Mouse (Mus musculus) limb, embryonic 14.5 days (tissue): ENCODE data around the gene Lrr1. TPM values are rescaled to one million over a fixed set of nuclear protein-coding genes. Genes with fewer than 3 reads are reported as not detected.

ENCODE experiments used
- ATAC-seq: fragments of 200-750 bp; cut with Nextera tagmentation; 2 replicates; pipeline ENCODE4 v1.8.0; 2017; ENCODE audit warnings: low read depth, moderate number of reproducible peaks, moderate TSS enrichment; ENCODE audit not compliant: low FRiP score
- DNase-seq: peaks from one replicate; pipeline ENCODE4 v3.0.0-alpha.2; 2015; ENCODE audit warnings: low spot score
- H3K27ac ChIP-seq: fragments of 300-500 bp; sonication (generic); replicated peaks from 2 replicates; pipeline ENCODE4 v1.5.1; 2014; ENCODE audit warnings: low read depth, mild to moderate bottlenecking, low read length, moderate library complexity, mixed read lengths
- H3K27me3 ChIP-seq: fragments of 300-500 bp; sonication (generic); 2 replicates; pipeline ENCODE4 v1.6.1; 2014; ENCODE audit warnings: low read length, mixed read lengths; ENCODE audit not compliant: control insufficient read depth, insufficient read depth
- H3K36me3 ChIP-seq: fragments of 300-500 bp; sonication (generic); 2 replicates; pipeline ENCODE4 v1.6.1; 2014; ENCODE audit warnings: mild to moderate bottlenecking, low read length, moderate library complexity, mixed read lengths; ENCODE audit not compliant: control insufficient read depth, insufficient read depth
- H3K4me1 ChIP-seq: fragments of 300-500 bp; sonication (generic); 2 replicates; pipeline ENCODE4 v1.6.1; 2014; ENCODE audit warnings: antibody characterized with exemption, low read length, mixed read lengths; ENCODE audit not compliant: control insufficient read depth, insufficient read depth
- H3K4me2 ChIP-seq: fragments of 300-500 bp; sonication (generic); replicated peaks from 2 replicates; pipeline ENCODE4 v1.6.1; 2014; ENCODE audit warnings: low read depth, mild to moderate bottlenecking, low read length, moderate library complexity; ENCODE audit not compliant: severe bottlenecking
- H3K4me3 ChIP-seq: fragments of 300-500 bp; sonication (generic); replicated peaks from 2 replicates; pipeline ENCODE4 v1.5.1; 2014; ENCODE audit warnings: low read length
- H3K9ac ChIP-seq: fragments of 300-500 bp; sonication (generic); 2 replicates; pipeline ENCODE4 v1.6.1; 2014; ENCODE audit warnings: mild to moderate bottlenecking, low read depth, low read length, moderate library complexity; ENCODE audit not compliant: severe bottlenecking
- H3K9me3 ChIP-seq: fragments of 300-500 bp; sonication (generic); 2 replicates; pipeline ENCODE4 v1.6.1; 2016; ENCODE audit warnings: low read length; ENCODE audit not compliant: control insufficient read depth
- POLR2A ChIP-seq: fragments of 200-500 bp; IDR thresholded peaks from 2 replicates; pipeline ENCODE4 v1.8.0; 2012; ENCODE audit warnings: inconsistent platforms, mild to moderate bottlenecking, moderate library complexity, borderline replicate concordance; ENCODE audit not compliant: insufficient read depth, insufficient read length; ENCODE audit errors: extremely low read depth
- WGBS: fragments of 180-500 bp; shearing (Covaris S2); extraction: QIAGEN DNeasy Blood & Tissue Kit; methylation state at CpG from one replicate; pipeline ENCODE4 v1.1.7; 2014; 5-methylcytosine and 5-hydroxymethylcytosine counted together
- polyA plus RNA-seq, 2 experiments: library from polyadenylated mRNA; depleted of rRNA in 1 of 2; stranded (reverse) in 1 of 2; unstranded in 1 of 2; fragments of >200 nt; fragmentation: Nextera tagmentation in 1 of 2; extraction: Ambion mirVana in 1 of 2; gene quantifications; 2 replicates each; pipeline versions ENCODE4 v1.2.1 to v1.2.3; 2012 to 2014

The Lrr1 gene
- polyA plus RNA-seq, 2 experiments: 14.1 to 19.8 TPM

- no peak for DNase-seq
- WGBS: 80% methylated on average over 7 of the region's 7 CpGs
- no peak for TF ChIP-seq POLR2A
- H3K36me3 ChIP-seq: peaks cover 49% of the 10 kb centered on the region
- ATAC-seq: no peak
- H3K4me1 ChIP-seq: peaks cover 13% of the 10 kb centered on the region
- H3K9me3 ChIP-seq: no peaks in the 10 kb centered on the region
- H3K27ac ChIP-seq: no peak overlapping the region
- H3K9ac ChIP-seq: peak overlapping the region; percentile 90
- H3K27me3 ChIP-seq: no peaks in the 10 kb centered on the region
- H3K4me2 ChIP-seq: peak overlapping the region; percentile 89
- H3K4me3 ChIP-seq: peak overlapping the region; percentile 65
Measured at GRCm38 (mm10) chr12:69185371-69185770, 16.8 kb downstream of the Lrr1 start.

GRCm38 (mm10) chr12:69186811-69187471 lies 18.3 kb downstream of the Lrr1 start:
- no peak for TF ChIP-seq POLR2A
- WGBS: 70% methylated on average over 5 of the region's 5 CpGs
- H3K9ac ChIP-seq: no peak overlapping the region
- H3K27me3 ChIP-seq: no peaks in the 10 kb centered on the region
- DNase-seq (no peak), ATAC-seq (no peak)
- peaks cover 51% of the 10 kb centered on the region for H3K36me3 ChIP-seq
- H3K4me1 ChIP-seq: peaks cover 13% of the 10 kb centered on the region
- no peak overlapping the region for H3K4me3 ChIP-seq
- no peak overlapping the region for H3K4me2 ChIP-seq
- H3K27ac ChIP-seq: no peak overlapping the region
- H3K9me3 ChIP-seq: no peaks in the 10 kb centered on the region

GRCm38 (mm10) chr12:69190074-69190473 lies 21.5 kb downstream of the Lrr1 start:
- no peak overlapping the region for H3K4me3 ChIP-seq
- ATAC-seq (no peak), DNase-seq (no peak)
- peaks cover 10% of the 10 kb centered on the region for H3K4me1 ChIP-seq
- no peak overlapping the region for H3K4me2 ChIP-seq
- no peak for TF ChIP-seq POLR2A
- H3K9ac ChIP-seq: no peak overlapping the region
- H3K27me3 ChIP-seq: no peaks in the 10 kb centered on the region
- 89% methylated on average over 9 of the region's 9 CpGs for WGBS
- no peak overlapping the region for H3K27ac ChIP-seq
- peaks cover 48% of the 10 kb centered on the region for H3K36me3 ChIP-seq
- no peaks in the 10 kb centered on the region for H3K9me3 ChIP-seq

- H3K4me2 ChIP-seq: no peak overlapping the region
- no peak overlapping the region for H3K4me3 ChIP-seq
- no peak for TF ChIP-seq POLR2A
- no peak overlapping the region for H3K27ac ChIP-seq
- ATAC-seq (no peak), DNase-seq (no peak)
- H3K9me3 ChIP-seq: no peaks in the 10 kb centered on the region
- 88% methylated on average over 1 of the region's 1 CpGs for WGBS
- H3K27me3 ChIP-seq: no peaks in the 10 kb centered on the region
- peaks cover 47% of the 10 kb centered on the region for H3K36me3 ChIP-seq
- peaks cover 6% of the 10 kb centered on the region for H3K4me1 ChIP-seq
- no peak overlapping the region for H3K9ac ChIP-seq
Measured at GRCm38 (mm10) chr12:69190522-69190921, 21.9 kb downstream of the Lrr1 start.

GRCm38 (mm10) chr12:69191396-69191795 lies 22.8 kb downstream of the Lrr1 start:
- H3K4me1 ChIP-seq: peaks cover 10% of the 10 kb centered on the region
- ATAC-seq (no peak), DNase-seq (no peak)
- no peaks in the 10 kb centered on the region for H3K27me3 ChIP-seq
- TF ChIP-seq POLR2A: no peak
- no peak overlapping the region for H3K4me3 ChIP-seq
- no peak overlapping the region for H3K27ac ChIP-seq
- H3K4me2 ChIP-seq: no peak overlapping the region
- no peak overlapping the region for H3K9ac ChIP-seq
- H3K9me3 ChIP-seq: no peaks in the 10 kb centered on the region
- 93% methylated on average over 5 of the region's 5 CpGs for WGBS
- peaks cover 44% of the 10 kb centered on the region for H3K36me3 ChIP-seq
